Mouse (Mus musculus): ENCODE measurements around the gene Olfr214. TPM values are rescaled to one million over a fixed set of nuclear protein-coding genes. Genes with fewer than 3 reads are reported as not detected.

Gene Olfr214
- polyA plus RNA-seq, 1 experiment from 2014 or later, result not detected

Other genes starting within 250 kb of the Olfr214 start
- gene March8, start 216.2 kb upstream of the Olfr214 start, polyA plus RNA-seq (2015; fragmentation: Nextera tagmentation; extraction: Ambion mirVana), result 21.8 and 26.0 TPM in 2 replicates
- 2.3 and 2.4 TPM in 2 replicates for gene Alox5, start 93.1 kb upstream of the Olfr214 start, polyA plus RNA-seq (2015; fragmentation: Nextera tagmentation; extraction: Ambion mirVana)
- not detected in 2 replicates for gene Olfr211, start 65.1 kb upstream of the Olfr214 start, polyA plus RNA-seq (2015; fragmentation: Nextera tagmentation; extraction: Ambion mirVana)
- 0.04 and 0.05 TPM in 2 replicates for gene Olfr212, start 47.7 kb upstream of the Olfr214 start, polyA plus RNA-seq (2015; fragmentation: Nextera tagmentation; extraction: Ambion mirVana)
- gene Olfr213, start 15.8 kb upstream of the Olfr214 start, polyA plus RNA-seq (2015; fragmentation: Nextera tagmentation; extraction: Ambion mirVana), result not detected in 2 replicates
- 0.23 and 0.68 TPM in 2 replicates for gene Gm5580, start 3.1 kb upstream of the Olfr214 start, polyA plus RNA-seq (2015; fragmentation: Nextera tagmentation; extraction: Ambion mirVana)
- not detected in 2 replicates for gene Olfr215, start 30.0 kb downstream of the Olfr214 start, polyA plus RNA-seq (2015; fragmentation: Nextera tagmentation; extraction: Ambion mirVana)
- gene Zfp422, start 74.8 kb downstream of the Olfr214 start, polyA plus RNA-seq (2015; fragmentation: Nextera tagmentation; extraction: Ambion mirVana), result 74.8 and 81.6 TPM in 2 replicates
- gene Depp1, start 96.4 kb downstream of the Olfr214 start, polyA plus RNA-seq (2015; fragmentation: Nextera tagmentation; extraction: Ambion mirVana), result 45.9 and 54.2 TPM in 2 replicates
- gene Rassf4, start 119.7 kb downstream of the Olfr214 start, polyA plus RNA-seq (2015; fragmentation: Nextera tagmentation; extraction: Ambion mirVana), result 6.5 and 7.3 TPM in 2 replicates
- gene Tmem72, start 162.7 kb downstream of the Olfr214 start, polyA plus RNA-seq (2015; fragmentation: Nextera tagmentation; extraction: Ambion mirVana), result 0.04 and 0.08 TPM in 2 replicates

Measured in heart, embryonic 15.5 days (tissue).